Mouse (Mus musculus): Measurements from ENCODE around the gene Olfr644.

Gene Olfr644

DNA sequence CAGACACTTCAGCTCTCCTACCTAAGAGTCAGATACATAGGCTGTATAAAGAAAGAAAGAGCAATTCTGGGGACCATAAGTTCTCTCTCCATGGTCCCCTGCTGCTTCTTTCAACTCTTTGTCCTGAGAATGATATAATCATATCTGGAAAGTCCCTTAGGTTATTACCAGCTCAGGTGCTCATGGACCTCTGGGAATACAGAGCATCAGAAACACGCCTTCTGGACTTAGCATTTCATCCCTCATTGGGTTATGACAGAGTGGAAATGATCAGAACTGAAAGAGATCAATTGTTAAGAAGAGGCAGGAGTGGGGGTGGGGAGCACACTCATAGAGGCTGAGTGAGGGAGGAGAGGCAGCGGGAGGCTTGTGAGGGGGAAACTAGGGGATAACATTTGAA is at the start of gene Olfr644:
Gene Olfr644, minus strand, starts transcription at position 101 of the 400 bp plus-strand sequence.
- no peak for DNase-seq (ENCODE audit: low read depth in 2 of 2, low spot score in 2 of 2)

DNA sequence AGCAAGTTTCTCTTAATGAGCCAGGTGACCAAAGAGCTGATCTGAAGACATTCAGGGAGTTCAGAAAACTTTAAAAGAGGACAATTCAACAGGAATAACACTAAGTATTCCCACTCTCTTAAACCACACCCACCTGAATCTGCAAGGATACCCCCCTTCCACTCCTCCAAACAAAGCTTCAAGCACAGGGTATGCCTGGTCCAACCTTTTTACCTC is 33.0 kb upstream of the Olfr644 start, which contains the start of gene Olfr646:
Gene Olfr646, plus strand, starts transcription at position 117 of the 216 bp plus-strand sequence.
- DNase-seq (ENCODE audit: low read depth in 2 of 2, low spot score in 2 of 2), result no peak

DNA sequence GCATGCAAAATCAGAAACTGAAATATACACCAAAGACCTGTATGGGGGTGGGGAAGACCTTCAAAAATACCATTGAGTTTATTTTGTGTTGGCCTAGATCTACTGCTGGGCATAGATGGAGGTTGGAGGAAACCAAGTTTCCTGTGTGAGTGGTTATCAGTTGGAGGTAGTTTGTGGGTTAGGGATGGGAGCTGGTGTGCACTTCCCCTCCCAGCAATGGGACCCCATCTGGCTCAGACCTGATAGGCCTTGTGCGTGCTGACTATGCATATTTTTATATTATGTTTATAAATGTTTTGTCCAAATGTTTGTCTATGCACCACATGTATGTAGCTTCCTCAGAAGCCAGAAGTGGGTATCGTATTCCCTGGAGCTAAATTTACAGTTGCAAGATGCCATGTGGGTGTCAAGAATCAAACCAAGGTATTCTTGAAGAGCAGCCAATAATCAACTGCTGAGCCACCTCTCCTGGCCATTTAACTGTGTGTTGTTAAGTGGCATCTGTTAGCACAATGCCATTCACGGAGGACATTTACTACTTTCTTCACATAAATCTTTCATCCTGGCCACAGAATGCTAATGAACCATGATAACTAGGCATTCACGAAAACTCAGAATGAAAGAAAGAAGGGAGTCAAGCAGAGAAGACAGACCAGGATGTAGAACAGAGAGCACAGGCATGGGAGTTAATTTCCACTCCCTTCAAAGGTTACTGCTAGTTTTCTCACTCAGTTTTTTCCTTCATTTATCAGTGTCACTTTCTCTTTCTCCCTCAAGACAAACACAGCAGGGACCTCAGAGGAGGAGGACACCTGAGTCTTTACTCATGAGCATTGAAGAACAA is 32.5 kb upstream of the Olfr644 start:
- DNase-seq (ENCODE audit: low read depth in 2 of 2, low spot score in 2 of 2), result no peak

DNA sequence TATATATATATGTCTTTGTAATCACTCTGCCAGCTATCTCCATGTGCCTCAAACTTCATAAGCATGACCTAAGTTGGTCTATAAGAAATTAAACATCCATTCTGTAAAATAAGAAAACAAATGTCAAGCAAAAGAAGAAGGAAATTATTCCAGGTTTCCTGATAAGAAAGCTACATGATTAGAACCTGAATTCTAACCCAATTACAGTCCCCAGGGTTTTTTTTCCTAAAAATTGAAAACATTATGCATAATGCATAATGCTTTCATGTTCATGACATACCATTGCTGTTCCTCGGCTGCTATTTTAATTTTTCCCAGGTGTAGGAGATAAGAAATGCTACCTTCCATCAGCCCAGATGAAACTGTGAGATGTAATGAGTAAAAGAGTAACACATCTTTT is 13.7 kb upstream of the Olfr644 start, which contains the start of gene Olfr645:
Gene Olfr645, minus strand, starts transcription at position 101 of the 400 bp plus-strand sequence.
- DNase-seq (ENCODE audit: low read depth in 2 of 2, low spot score in 2 of 2), result no peak

DNA sequence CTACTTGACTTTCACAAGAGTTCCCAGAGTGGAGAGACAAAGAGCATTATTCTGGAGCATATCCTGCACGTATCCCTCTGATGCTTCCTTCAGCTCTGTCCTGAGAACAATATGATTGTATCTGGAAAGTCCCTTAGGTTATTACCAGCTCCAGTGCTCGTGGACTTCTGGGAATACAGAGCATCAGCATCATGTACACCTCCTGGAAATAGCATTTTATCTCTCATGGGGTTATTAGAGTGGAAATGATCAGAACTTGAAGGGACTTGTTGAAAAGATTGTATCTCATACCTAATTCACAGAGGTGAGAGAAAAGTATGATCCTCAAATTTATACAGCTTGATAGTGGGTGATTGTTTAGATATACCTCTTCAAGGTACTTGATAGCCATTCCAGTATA is 10.3 kb downstream of the Olfr644 start, which contains the start of gene 4930516K23Rik:
Gene 4930516K23Rik, minus strand, starts transcription at position 101 of the 400 bp plus-strand sequence.
- DNase-seq (ENCODE audit: low read depth in 2 of 2, low spot score in 2 of 2), result no peak

DNA sequence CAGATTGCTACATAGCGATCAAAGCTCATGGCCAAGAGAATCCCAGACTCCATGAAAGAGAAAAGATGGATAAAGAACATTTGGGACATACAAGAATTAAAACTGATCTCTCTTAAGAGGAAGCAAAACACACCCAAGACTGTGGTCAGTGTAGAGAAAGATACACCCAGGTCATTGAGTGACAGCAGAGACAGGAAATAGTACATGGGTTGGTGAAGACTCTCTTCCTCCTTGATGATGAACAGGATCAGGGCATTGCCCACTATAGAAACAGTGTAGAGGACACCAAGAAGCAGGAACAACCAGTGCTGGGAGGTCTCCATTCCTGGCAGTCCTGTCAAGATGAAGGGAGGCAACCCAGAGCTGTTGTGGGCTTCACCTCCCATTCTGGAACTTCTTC is 12.5 kb downstream of the Olfr644 start:
- DNase-seq (ENCODE audit: low read depth in 2 of 2, low spot score in 2 of 2), result no peak

DNA sequence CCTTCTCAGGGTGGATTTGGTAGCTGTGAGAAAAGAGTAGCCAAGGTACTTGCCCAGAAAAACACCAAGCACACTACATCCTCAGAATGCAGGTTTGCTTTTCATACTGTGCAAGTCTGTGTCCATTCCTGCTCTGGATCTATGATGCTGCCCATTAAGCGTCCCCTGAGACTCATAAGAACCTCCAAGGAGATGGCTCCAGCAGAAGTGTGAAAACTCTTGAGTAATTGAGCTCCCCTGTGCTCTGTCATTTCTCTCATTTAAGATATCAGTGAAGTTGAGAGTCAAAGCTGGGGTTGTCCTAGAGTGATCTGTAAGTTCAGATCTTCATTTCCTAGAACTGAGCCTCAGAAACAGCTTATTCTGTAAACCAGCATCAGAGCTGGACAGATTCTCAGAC is 19.1 kb downstream of the Olfr644 start, which contains the start of gene Olfr642:
Gene Olfr642, minus strand, starts transcription at position 101 of the 400 bp plus-strand sequence.
- DNase-seq (ENCODE audit: low read depth in 2 of 2, low spot score in 2 of 2), result no peak

DNA sequence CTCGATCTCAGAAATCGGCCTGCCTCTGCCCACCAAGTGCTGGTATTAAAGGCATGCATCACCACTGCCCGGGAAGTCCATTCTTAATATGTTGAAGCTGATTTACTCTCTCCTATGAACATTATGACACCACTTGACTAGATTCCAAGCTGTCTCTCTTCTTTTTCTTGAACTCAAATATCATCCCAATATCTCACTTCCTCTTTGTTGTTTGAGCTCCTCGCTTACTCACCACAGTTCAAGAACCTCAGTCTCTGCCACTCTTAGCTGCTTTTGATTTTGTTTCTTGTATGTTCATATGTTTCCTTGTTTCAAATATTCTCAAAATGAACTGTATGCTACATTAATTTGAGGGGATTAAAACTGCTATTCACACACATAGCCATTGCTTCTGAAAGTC is 20.9 kb downstream of the Olfr644 start:
- DNase-seq (ENCODE audit: low read depth in 2 of 2, low spot score in 2 of 2), result no peak

DNA sequence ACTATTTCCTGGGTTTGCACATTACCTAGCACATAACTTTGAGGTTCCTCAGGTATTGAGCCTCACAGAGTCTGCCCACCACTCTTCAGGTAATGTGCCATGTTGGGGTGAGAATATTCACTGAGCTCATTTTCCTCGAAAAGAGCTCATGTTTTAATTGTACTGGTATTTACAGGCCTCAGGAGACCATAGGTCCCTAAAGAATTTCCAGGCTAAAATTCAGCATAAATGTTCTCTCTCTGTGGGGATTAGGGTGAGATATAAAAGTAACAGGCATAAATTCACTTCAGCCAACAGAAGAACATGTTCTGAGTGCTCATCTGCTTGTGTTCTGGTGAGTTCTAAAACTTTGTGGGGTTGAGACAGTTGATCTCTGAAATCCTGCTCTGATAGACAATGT is 36.5 kb downstream of the Olfr644 start, which contains the start of gene Olfr641:
Gene Olfr641, plus strand, starts transcription at position 301 of the 400 bp plus-strand sequence.
- no peak for DNase-seq (ENCODE audit: low read depth in 2 of 2, low spot score in 2 of 2)

DNA sequence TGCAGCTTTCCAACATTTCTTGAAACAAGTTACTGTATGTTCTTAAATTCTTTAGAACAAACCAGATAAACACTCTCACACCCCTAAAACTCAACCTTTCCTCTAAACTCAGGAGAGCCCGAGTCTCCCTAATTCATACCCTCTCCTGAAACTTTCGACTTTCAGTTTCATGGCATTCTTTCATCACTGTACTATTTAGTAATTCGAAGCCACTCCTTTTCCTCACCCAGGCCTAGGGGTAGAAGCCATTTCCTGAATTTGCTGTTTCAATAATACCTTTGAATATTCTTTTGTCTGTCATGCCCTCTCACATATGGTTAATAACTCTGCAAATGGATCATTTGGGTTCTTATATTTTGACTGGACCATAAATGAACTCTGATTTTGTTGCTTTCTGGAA is 44.7 kb downstream of the Olfr644 start:
- no peak for DNase-seq (ENCODE audit: low read depth in 2 of 2, low spot score in 2 of 2)

DNA sequence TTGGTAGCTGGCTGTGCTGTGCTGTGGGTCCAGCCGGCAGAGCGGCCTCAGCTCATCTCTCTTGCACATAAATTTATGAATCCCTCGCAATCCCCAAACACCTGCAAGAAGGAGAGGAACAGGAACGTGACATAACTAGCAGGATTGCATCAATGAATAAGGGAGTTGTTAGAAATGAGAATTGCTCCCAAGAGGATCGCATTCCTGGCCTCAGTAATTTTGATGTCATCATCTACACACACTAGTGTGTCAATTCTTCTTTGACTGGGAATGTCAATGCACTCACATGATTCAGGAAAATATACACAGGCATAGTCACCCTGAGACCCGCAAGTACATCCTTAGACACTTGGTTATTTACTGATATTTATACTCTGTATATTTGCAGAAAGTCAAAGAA is 46.2 kb downstream of the Olfr644 start, which contains the start of gene Olfr640:
Gene Olfr640, minus strand, starts transcription at position 101 of the 400 bp plus-strand sequence.
- no peak for DNase-seq (ENCODE audit: low read depth in 2 of 2, low spot score in 2 of 2)

DNA sequence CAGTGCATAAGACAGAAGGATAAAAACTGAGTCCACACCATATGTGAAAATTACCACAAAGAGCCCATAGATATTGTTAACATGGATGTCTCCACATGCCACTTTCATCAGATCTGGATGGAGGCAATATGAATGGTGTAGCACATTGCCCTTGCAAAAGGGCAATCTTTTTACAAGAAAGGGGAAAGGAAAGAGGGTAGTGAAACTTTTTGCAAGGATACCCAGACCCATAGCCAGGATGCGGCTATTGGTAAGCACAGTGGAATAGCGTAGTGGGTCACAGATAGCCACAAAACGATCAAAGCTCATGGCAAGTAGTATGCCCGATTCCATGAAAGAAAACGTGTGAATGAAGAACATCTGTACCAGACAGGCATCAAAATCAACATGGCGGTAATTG is 50.0 kb downstream of the Olfr644 start:
- DNase-seq (ENCODE audit: low read depth in 2 of 2, low spot score in 2 of 2), result no peak

DNA sequence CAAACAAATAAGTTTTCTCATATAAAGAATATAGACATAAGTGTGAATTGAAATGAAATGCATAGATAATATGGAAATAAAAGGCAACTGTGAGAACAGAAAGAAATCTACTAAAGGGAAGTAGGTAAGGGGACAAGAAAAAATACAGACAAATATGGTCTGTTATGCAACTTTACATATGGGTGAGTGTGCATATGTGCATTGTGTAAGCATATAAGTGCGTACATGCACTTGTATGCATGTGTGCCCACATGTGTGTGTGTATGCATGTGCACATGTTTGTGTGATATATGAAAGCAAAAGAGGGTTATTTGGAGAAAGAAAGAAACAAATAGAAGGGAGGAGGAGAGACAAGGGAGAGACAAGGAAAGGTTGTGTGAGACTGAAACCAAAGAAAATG is 52.7 kb downstream of the Olfr644 start:
- no peak for DNase-seq (ENCODE audit: low read depth in 2 of 2, low spot score in 2 of 2)

DNA sequence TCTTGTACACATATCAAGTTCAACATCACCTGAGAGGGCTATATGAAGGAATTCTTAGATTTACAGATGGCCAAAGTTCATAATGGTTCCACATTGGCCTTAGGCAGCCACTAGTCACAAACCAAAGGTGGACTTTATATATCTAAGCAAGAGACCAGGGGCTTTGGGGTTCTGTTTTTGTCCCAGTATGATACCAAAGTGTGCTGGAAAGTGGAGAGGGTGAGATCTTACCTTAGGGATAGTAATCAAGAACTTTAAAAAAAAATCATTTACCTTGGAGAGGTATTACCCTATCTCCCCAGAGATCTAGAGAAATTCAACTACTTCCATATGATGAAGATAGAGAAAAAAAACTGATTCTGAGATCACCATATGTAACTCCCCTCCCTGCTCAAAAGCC is 54.5 kb downstream of the Olfr644 start, which contains the start of gene Olfr639:
Gene Olfr639, minus strand, starts transcription at position 101 of the 400 bp plus-strand sequence.
- DNase-seq (ENCODE audit: low read depth in 2 of 2, low spot score in 2 of 2), result no peak

Data from CD8-positive naive resting alpha-beta T cell, adult 2 months (primary cell).